Comparison of ENCODE assay signal across 20 mouse cellular contexts in the genomic region with DNA sequence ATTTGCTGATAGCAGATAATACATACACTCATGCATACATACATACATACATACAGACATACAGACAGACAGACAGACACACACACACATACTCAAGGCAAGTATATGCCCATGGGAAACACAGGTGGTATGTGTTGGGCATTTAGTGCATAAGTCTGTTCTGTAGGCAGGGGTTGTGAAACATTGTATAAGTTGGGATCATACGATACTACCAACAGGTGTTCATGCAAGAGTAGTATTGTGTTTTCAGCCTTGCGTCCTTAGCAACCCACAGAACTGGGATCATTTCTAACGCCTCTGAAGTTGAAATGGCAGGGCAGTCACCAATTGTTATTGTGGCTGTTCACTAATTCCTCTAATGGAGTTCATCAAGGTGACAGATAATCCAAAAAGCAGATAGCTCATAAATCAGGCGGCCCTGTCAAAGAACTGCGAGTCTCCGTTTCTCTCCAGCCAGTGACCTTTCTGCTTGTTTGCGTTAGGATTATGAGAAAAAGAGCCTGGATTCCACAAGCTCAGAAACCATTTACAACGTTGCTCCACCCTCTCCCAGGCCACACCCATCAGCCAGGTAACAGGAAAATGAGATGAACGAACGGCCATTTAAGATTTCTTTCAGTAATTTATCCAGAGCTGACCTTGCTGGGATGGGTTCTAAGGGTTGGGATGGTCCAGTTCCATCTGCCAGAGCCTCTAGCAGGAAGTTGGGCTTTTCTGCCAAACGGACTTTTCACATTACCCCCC.
A peak's percentile ranks its signal among the peaks of the same experiment; 100 is the strongest.
DNase-seq lines count a peak whose midpoint lies in the region; ATAC-seq and TF ChIP-seq lines count a peak whose summit lies in the region.
"Had no signal": no experiment of that assay in that cellular context is flagged by ENCODE, and none has a peak within 500 bp of the region (broad histone marks: within the 10 kb centered on the region; RNA-seq: fewer than 3 reads in every experiment).

No protein-coding gene starts in this region.

- no peaks in the 10 kb centered on the region for H3K27me3 ChIP-seq in kidney, embryonic 15.5 days
- H3K27me3 ChIP-seq in lung, postnatal 0 days (replicated peaks; ENCODE audit: insufficient read depth, low read length) = no peaks in the 10 kb centered on the region
- no peaks in the 10 kb centered on the region for H3K27me3 ChIP-seq in intestine, embryonic 15.5 days (replicated peaks)
- H3K27me3 ChIP-seq: CH12.LX; hindbrain, embryonic 13.5 days; midbrain, embryonic 12.5 days had no signal

- no peak for TF ChIP-seq EP300 in lung, postnatal 0 days (IDR thresholded peaks at IDR 0.05)

- peak overlapping the region; percentile 19 for H3K4me2 ChIP-seq in kidney, embryonic 15.5 days
- 0 out of 2 replicates have a peak overlapping the region, but pooled peaks have one; percentile 28 for H3K4me2 ChIP-seq in lung, postnatal 0 days (replicated peaks; ENCODE audit: low read depth, low read length)
- peak overlapping the region; percentile 34; the same call in 1 of the 2 replicates for H3K4me2 ChIP-seq in intestine, embryonic 15.5 days (replicated peaks)
- H3K4me2 ChIP-seq: heart, embryonic 11.5 days; hindbrain, embryonic 13.5 days; midbrain, embryonic 12.5 days had no signal

- no peak overlapping the region for H3K4me3 ChIP-seq in kidney, embryonic 15.5 days (replicated peaks)
- H3K4me3 ChIP-seq in lung, postnatal 0 days (ENCODE audit: low read depth, low read length) = no peak overlapping the region
- no peak overlapping the region for H3K4me3 ChIP-seq in lung, adult 2 months (replicated peaks; ENCODE audit: extremely low read depth, low read depth, low read length)
- no peak overlapping the region; the same call in 1 of the 2 replicates for H3K4me3 ChIP-seq in intestine, embryonic 15.5 days (replicated peaks)
- H3K4me3 ChIP-seq: forebrain, embryonic 10.5 days; hindbrain, embryonic 13.5 days; midbrain, embryonic 12.5 days had no signal

- TF ChIP-seq POLR2A in lung, adult 2 months (IDR thresholded peaks at IDR 0.05; ENCODE audit: borderline replicate concordance, extremely low read depth, low read depth, low read length) = no peak

- no peaks in the 10 kb centered on the region for H3K9me3 ChIP-seq in kidney, embryonic 15.5 days (replicated peaks)
- H3K9me3 ChIP-seq in lung, postnatal 0 days (ENCODE audit: low read length) = no peaks in the 10 kb centered on the region
- H3K9me3 ChIP-seq in intestine, embryonic 15.5 days = no peaks in the 10 kb centered on the region
- H3K9me3 ChIP-seq: forebrain, embryonic 10.5 days; hindbrain, embryonic 13.5 days; midbrain, embryonic 12.5 days had no signal

- peaks cover 12% of the 10 kb centered on the region; the same call in 1 of the 2 replicates for H3K4me1 ChIP-seq in kidney, embryonic 15.5 days
- no peaks in the 10 kb centered on the region for H3K4me1 ChIP-seq in lung, postnatal 0 days (ENCODE audit: insufficient read depth, low read depth, low read length)
- H3K4me1 ChIP-seq in lung, adult 2 months (ENCODE audit: control insufficient read depth, insufficient read depth, low read length) = no peaks in the 10 kb centered on the region
- H3K4me1 ChIP-seq in intestine, embryonic 15.5 days (replicated peaks) = 0 out of 2 replicates have a peak, but pooled peaks cover 3% of the 10 kb centered on the region
- H3K4me1 ChIP-seq: midbrain, embryonic 12.5 days had no signal

- TF ChIP-seq CTCF in lung, postnatal 0 days (IDR thresholded peaks at IDR 0.05) = no peak
- TF ChIP-seq CTCF in lung, adult 2 months (IDR thresholded peaks at IDR 0.05; ENCODE audit: insufficient read depth, low read length) = no peak

- 37% methylated on average over 11 of the region's 11 CpGs for WGBS in kidney, embryonic 15.5 days
- 28% methylated on average over 11 of the region's 11 CpGs for WGBS in lung, postnatal 0 days
- WGBS in lung, adult 2 months = 39% methylated on average over 11 of the region's 11 CpGs
- WGBS in intestine, embryonic 15.5 days = 24% methylated on average over 11 of the region's 11 CpGs

- H3K36me3 ChIP-seq in kidney, embryonic 15.5 days = no peaks in the 10 kb centered on the region
- H3K36me3 ChIP-seq in lung, postnatal 0 days (ENCODE audit: insufficient read depth, low read length) = no peaks in the 10 kb centered on the region
- H3K36me3 ChIP-seq in intestine, embryonic 15.5 days = no peaks in the 10 kb centered on the region
- H3K36me3 ChIP-seq: forebrain, embryonic 10.5 days; hindbrain, embryonic 13.5 days; midbrain, embryonic 12.5 days had no signal

- H3K9ac ChIP-seq in kidney, embryonic 15.5 days = no peak overlapping the region
- H3K9ac ChIP-seq in lung, postnatal 0 days (replicated peaks; ENCODE audit: low read depth) = no peak overlapping the region
- H3K9ac ChIP-seq in intestine, embryonic 15.5 days = no peak overlapping the region
- H3K9ac ChIP-seq: forebrain, postnatal 0 days; hindbrain, embryonic 13.5 days; liver, embryonic 14.5 days; midbrain, embryonic 12.5 days had no signal

- no peak for DNase-seq in kidney, adult 18-20 months
- DNase-seq in lung, postnatal 0 days (ENCODE audit: low spot score) = peak; percentile 44
- DNase-seq in lung, adult 2 months = no peak
- peak; percentile 25 for DNase-seq in yolk sac, embryonic 10.5 days (ENCODE audit: low spot score)
- DNase-seq in adrenal gland, adult 2 months = no peak
- DNase-seq: cerebellum, adult 9-10 months; forebrain, postnatal 0 days; gastrocnemius, postnatal 36 days; heart, postnatal 14 days; retina, postnatal 1 day; thymus, adult 2 months had no signal

- no peak for ATAC-seq in kidney, embryonic 15.5 days (replicated peaks; ENCODE audit: low FRiP score)
- peak; percentile 53 for ATAC-seq in lung, postnatal 0 days
- ATAC-seq in intestine, embryonic 15.5 days = peak; percentile 83
- ATAC-seq: forebrain, postnatal 0 days; inflammation-experienced regulatory T-cells, adult 6 months had no signal

- H3K27ac ChIP-seq in kidney, embryonic 15.5 days = no peak overlapping the region
- no peak overlapping the region for H3K27ac ChIP-seq in lung, postnatal 0 days (ENCODE audit: low read length)
- no peak overlapping the region for H3K27ac ChIP-seq in intestine, embryonic 15.5 days
- H3K27ac ChIP-seq: forebrain, embryonic 10.5 days; hindbrain, embryonic 13.5 days; liver, embryonic 14.5 days; midbrain, embryonic 12.5 days had no signal

Comparison
In these comparisons a context has a peak if more than half of its experiments do, and no peak if none do; other contexts are left out.
1. DNase-seq: peak in lung, postnatal 0 days (single experiment) and yolk sac, embryonic 10.5 days (single experiment); none in kidney, adult 18-20 months (single experiment), lung, adult 2 months (single experiment) and adrenal gland, adult 2 months (single experiment).
2. Peak in every context shown above with its lines, with median percentiles within 50 percentile points of each other: H3K4me2 ChIP-seq.